Mouse (Mus musculus) hindbrain, embryonic 13.5 days (tissue): ENCODE data around the gene Napepld. TPM values are rescaled to one million over a fixed set of nuclear protein-coding genes. Genes with fewer than 3 reads are reported as not detected.
"Not testable (repeated sequence)": the region's sequence is repeated elsewhere in the genome, so short reads cannot be mapped to it uniquely, and the experiment has no call there.

Source experiments
- ATAC-seq: fragments of 200-750 bp; cut with Nextera tagmentation; 2 replicates; pipeline ENCODE4 v1.8.0; 2017; ENCODE audit warnings: moderate TSS enrichment; ENCODE audit not compliant: low FRiP score
- H3K27ac ChIP-seq: fragments of 300-500 bp; sonication (generic); 2 replicates; pipeline ENCODE4 v1.5.1; 2015; ENCODE audit warnings: inconsistent platforms, mild to moderate bottlenecking, moderate library complexity
- H3K27me3 ChIP-seq: fragments of 300-500 bp; sonication (generic); 2 replicates; pipeline ENCODE4 v1.6.1; 2015; ENCODE audit warnings: mild to moderate bottlenecking, inconsistent platforms
- H3K36me3 ChIP-seq: fragments of 300-500 bp; sonication (generic); 2 replicates; pipeline ENCODE4 v1.6.1; 2015; ENCODE audit warnings: mild to moderate bottlenecking, inconsistent platforms
- H3K4me1 ChIP-seq: fragments of 300-500 bp; sonication (generic); replicated peaks from 2 replicates; pipeline ENCODE4 v1.6.1; 2015; ENCODE audit warnings: inconsistent platforms
- H3K4me2 ChIP-seq: fragments of 300-500 bp; sonication (generic); 2 replicates; pipeline ENCODE4 v1.6.1; 2015; ENCODE audit warnings: inconsistent platforms, mild to moderate bottlenecking, moderate library complexity
- H3K4me3 ChIP-seq: fragments of 300-500 bp; sonication (generic); 2 replicates; pipeline ENCODE4 v1.5.1; 2015; ENCODE audit warnings: mild to moderate bottlenecking, inconsistent platforms
- H3K9ac ChIP-seq: fragments of 300-500 bp; sonication (generic); 2 replicates; pipeline ENCODE4 v1.6.1; 2015; ENCODE audit warnings: mild to moderate bottlenecking, inconsistent platforms
- H3K9me3 ChIP-seq: fragments of 300-500 bp; sonication (generic); 2 replicates; pipeline ENCODE4 v1.6.1; 2016; ENCODE audit warnings: inconsistent platforms
- WGBS: fragments of 180-500 bp; shearing (Covaris S2); methylation state at CpG from one replicate; pipeline ENCODE4 v1.1.7; 2015; 5-methylcytosine and 5-hydroxymethylcytosine counted together
- polyA plus RNA-seq: library from polyadenylated mRNA; unstranded; fragments of >200 nt; fragmentation: Nextera tagmentation; extraction: Ambion mirVana; gene quantifications from 2 replicates; pipeline ENCODE4 v1.2.1, GENCODE M21; 2015

Napepld gene
- polyA plus RNA-seq, 1 experiment from 2014 or later, result 2.1 TPM

DNA sequence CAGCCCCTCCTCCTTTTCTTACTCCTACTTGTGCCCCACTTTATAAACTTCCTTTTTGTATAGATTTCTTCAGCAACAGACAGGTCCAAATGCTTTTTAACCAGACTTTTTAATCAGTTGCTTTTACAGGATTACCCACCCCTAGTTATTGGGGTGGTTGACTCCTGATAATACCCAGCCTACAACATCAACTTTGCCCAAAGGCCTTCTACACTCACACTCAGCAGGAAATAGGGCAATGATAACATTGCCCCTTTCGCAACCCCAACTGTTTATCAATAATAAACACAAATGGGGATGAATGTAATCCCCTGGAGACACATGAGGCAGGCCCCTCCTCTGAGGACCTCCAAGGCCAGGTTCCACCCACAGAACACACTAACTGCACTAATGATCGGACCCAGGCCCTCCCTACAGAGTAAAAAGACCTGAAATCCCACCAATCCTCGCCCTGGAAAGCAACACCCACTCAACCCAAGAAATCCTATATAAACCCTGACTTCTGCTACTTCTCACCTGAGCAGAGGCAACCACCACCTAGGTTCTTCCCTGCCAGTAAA, 84.7 kb downstream of the Napepld start:
- Histone ChIP-seq H3K27me3 (no peaks in the 10 kb centered on the region), H3K4me1 (no peaks in the 10 kb centered on the region), H3K4me3 (no peak overlapping the region), H3K9ac (no peak overlapping the region), H3K9me3 (no peaks in the 10 kb centered on the region), H3K36me3 (no peaks in the 10 kb centered on the region), H3K27ac (no peak overlapping the region), H3K4me2 (no peak overlapping the region)
- no peak for ATAC-seq
- 86% methylated on average over 3 of the region's 3 CpGs for WGBS

DNA sequence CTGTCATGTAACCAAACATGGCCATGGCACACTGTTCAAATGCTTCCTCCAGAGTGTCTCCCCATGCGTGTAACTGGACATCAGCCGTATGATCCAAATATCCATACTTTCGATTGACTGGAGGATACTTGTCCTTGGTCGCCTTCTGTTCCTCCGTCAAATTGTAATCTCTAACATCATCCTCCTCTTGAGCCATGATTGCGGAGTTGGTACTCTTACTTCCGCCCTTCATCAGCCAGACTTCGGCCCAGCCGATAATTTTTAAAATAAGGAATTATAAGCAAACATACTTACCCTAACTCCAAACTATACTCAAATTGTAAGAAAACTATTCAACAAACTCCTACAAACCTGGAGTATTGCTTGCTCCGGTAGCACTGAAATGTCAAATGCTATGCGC, 86.9 kb downstream of the Napepld start:
- H3K9me3 ChIP-seq, H3K4me1 ChIP-seq, H3K27me3 ChIP-seq, H3K27ac ChIP-seq, H3K36me3 ChIP-seq, H3K9ac ChIP-seq, H3K4me3 ChIP-seq, H3K4me2 ChIP-seq, ATAC-seq: not testable (repeated sequence)
- 96% methylated on average over 11 of the region's 11 CpGs for WGBS

Other genes starting within 250 kb of the Napepld start
- gene Lrrc17, start 157.8 kb downstream of the Napepld start, polyA plus RNA-seq, result 8.4 and 11.2 TPM in 2 replicates
- gene Fbxl13, start 55.8 kb downstream of the Napepld start, polyA plus RNA-seq, result 0.31 and 0.58 TPM in 2 replicates
- gene Armc10, start 55.6 kb downstream of the Napepld start, polyA plus RNA-seq, result 63.1 and 68.4 TPM in 2 replicates
- gene Pmpcb, start 35.7 kb upstream of the Napepld start, polyA plus RNA-seq, result 79.5 and 81.3 TPM in 2 replicates
- gene Dnajc2, start 83.9 kb upstream of the Napepld start, polyA plus RNA-seq, result 74.0 and 81.0 TPM in 2 replicates
- 195 and 198 TPM in 2 replicates for gene Psmc2, start 83.9 kb upstream of the Napepld start, polyA plus RNA-seq
- gene Slc26a5, start 164.2 kb upstream of the Napepld start, polyA plus RNA-seq, result 0.09 and 0.17 TPM in 2 replicates